Mouse (Mus musculus) thymus, adult 2 months (tissue): ENCODE measurements at regions not wholly inside any gene's neighbourhood (a gene's known extent, or its start where the extent isn't known, plus 50 kb on each side); places are given as distances from the start of the nearest gene placed in this dataset.

Experiments
- DNase-seq: peaks from one replicate; pipeline ENCODE4 v3.0.0; 2021
- H3K27ac ChIP-seq: fragments of 200-500 bp; 2 replicates; pipeline ENCODE4 v1.5.1; 2012; ENCODE audit warnings: low read length, control low read depth; ENCODE audit not compliant: control insufficient read depth, insufficient read depth
- H3K27me3 ChIP-seq: fragments of 200-500 bp; 2 replicates; pipeline ENCODE4 v1.6.1; 2012; ENCODE audit warnings: mild to moderate bottlenecking, low read length, moderate library complexity, mixed read lengths; ENCODE audit not compliant: control insufficient read depth, insufficient read depth
- H3K36me3 ChIP-seq: fragments of 200-500 bp; 2 replicates; pipeline ENCODE4 v1.6.1; 2012; ENCODE audit warnings: mild to moderate bottlenecking, low read length, moderate library complexity; ENCODE audit not compliant: control insufficient read depth, insufficient read depth
- H3K4me1 ChIP-seq: fragments of 200-500 bp; replicated peaks from 2 replicates; pipeline ENCODE4 v1.6.1; 2012; ENCODE audit warnings: low read length; ENCODE audit not compliant: control insufficient read depth, insufficient read depth
- H3K4me3 ChIP-seq: fragments of 200-500 bp; 2 replicates; pipeline ENCODE4 v1.5.1; 2012; ENCODE audit warnings: mild to moderate bottlenecking, low read length, control low read depth, moderate library complexity; ENCODE audit not compliant: control insufficient read depth, insufficient read depth
- CTCF ChIP-seq: fragments of 200-500 bp; IDR thresholded peaks from 2 replicates; pipeline ENCODE4 v1.5.1; 2012; ENCODE audit warnings: mild to moderate bottlenecking, control low read depth, low read length, moderate library complexity, borderline replicate concordance; ENCODE audit not compliant: control insufficient read depth, poor library complexity, insufficient read depth; ENCODE audit errors: extremely low read depth
- POLR2A ChIP-seq: fragments of 200-500 bp; IDR thresholded peaks from 2 replicates; pipeline ENCODE4 v1.6.1; 2012; ENCODE audit warnings: mild to moderate bottlenecking, low read length, control low read depth, moderate library complexity; ENCODE audit not compliant: control insufficient read depth, poor library complexity, insufficient read depth; ENCODE audit errors: extremely low read depth
- WGBS: fragments of 180-500 bp; shearing (Covaris S2); methylation state at CpG from one replicate; pipeline ENCODE4 v1.1.7; 2018; 5-methylcytosine and 5-hydroxymethylcytosine counted together

DNA sequence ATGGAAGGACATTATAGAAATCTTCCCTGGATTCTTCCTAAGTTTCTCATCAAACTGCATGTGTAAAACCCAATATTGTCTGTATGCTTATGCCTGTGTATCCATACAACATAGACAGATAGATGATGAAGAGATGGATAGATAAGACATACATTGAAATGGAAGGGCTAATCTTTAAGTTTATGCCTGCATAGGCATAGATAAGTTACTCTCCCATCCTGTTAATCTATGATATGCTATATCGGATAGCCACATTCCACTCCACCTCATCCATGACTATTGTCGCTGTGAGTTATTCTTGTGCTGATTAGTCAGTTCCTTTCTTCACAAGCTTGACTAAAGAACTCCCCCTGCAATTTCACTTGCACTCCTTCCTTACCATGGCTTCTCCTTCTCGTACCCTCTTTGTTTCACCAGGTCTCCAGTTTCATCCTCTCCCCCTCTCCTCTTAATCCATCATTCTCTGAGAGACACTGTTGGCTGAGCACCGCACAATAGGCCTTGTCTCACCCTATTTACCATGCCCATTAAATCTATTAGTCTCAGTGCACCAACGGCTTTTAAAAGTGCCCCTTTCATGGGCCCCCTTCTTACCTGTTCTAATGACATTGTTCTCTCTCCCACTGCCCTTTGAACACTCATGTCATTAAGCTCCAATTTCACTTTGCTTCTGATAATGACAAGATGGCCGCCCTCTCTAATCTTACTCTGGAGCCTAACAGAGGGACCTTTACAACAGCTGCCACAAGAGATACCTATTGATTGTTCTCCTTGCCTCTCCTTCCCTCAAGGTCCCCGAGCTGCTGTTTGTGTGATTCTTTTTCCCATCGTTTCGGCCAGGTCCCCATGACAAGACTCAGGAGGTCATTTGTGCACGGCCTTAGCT, 399.1 kb upstream of the Acvr2a start:
- no peaks in the 10 kb centered on the region for H3K27me3 ChIP-seq
- no peaks in the 10 kb centered on the region for H3K36me3 ChIP-seq
- DNase-seq = no peak
- no peak overlapping the region for H3K4me3 ChIP-seq
- peaks cover 7% of the 10 kb centered on the region for H3K4me1 ChIP-seq
- WGBS = 95% methylated on average over 10 of the region's 10 CpGs
- no peak overlapping the region for H3K27ac ChIP-seq
- no peak for TF ChIP-seq CTCF
- TF ChIP-seq POLR2A = no peak

GRCm38 (mm10) chr2:48416207-48416750, 397.6 kb upstream of the Acvr2a start:
- Histone ChIP-seq H3K36me3 (no peaks in the 10 kb centered on the region), H3K4me3 (no peak overlapping the region), H3K4me1 (peaks cover 9% of the 10 kb centered on the region), H3K27me3 (no peaks in the 10 kb centered on the region), H3K27ac (no peak overlapping the region)
- no peak for DNase-seq
- 97% methylated on average over 3 of the region's 3 CpGs for whole genome bisulfite sequencing
- TF ChIP-seq CTCF (no peak), POLR2A (no peak)

GRCm38 (mm10) chr2:48417000-48417596, 396.8 kb upstream of the Acvr2a start:
- DNase-seq = no peak
- no peak overlapping the region for H3K4me3 ChIP-seq
- WGBS = 96% methylated on average over 4 of the region's 4 CpGs
- TF ChIP-seq CTCF (no peak), POLR2A (no peak)
- H3K4me1 ChIP-seq = peaks cover 9% of the 10 kb centered on the region
- H3K36me3 ChIP-seq = no peaks in the 10 kb centered on the region
- no peak overlapping the region for H3K27ac ChIP-seq
- no peaks in the 10 kb centered on the region for H3K27me3 ChIP-seq

- Histone ChIP-seq H3K4me3 (no peak overlapping the region), H3K36me3 (no peaks in the 10 kb centered on the region), H3K4me1 (peaks cover 5% of the 10 kb centered on the region), H3K27ac (no peak overlapping the region), H3K27me3 (no peaks in the 10 kb centered on the region)
- no peak for TF ChIP-seq POLR2A
- TF ChIP-seq CTCF = no peak
- DNase-seq = no peak
- 92% methylated on average over 3 of the region's 3 CpGs for WGBS
These were observed 393.1 kb upstream of the Acvr2a start for GRCm38 (mm10) chr2:48420791-48421190.

DNA sequence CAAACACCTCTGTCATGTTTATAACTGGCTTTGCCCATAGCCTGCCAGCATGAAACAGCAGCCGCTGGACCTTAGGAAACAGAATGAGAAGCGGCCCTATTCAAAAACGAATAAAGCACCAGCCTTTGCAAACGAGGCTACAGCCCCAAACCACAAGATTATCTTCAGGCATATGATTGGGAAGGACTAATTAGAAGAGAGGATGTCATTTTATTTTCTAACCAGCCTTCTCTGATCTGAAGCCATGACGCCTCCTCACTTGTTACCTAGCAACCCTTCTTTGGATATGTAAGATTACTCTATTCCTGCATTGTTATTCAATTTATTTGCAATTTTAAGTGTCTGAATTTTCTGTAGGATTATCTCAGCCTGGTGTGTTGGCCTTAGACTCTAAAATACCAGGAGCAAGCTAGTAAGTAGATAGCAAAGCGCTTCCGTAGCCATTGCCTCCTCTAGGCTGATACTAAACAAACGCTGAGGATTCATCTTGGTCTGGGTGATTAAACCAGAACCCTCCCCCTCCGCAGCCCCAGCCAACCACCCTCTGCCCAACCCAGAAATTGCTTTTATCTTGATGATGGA, 390.0 kb upstream of the Acvr2a start:
- H3K4me1 ChIP-seq = peaks cover 5% of the 10 kb centered on the region
- no peak overlapping the region for H3K27ac ChIP-seq
- H3K36me3 ChIP-seq = no peaks in the 10 kb centered on the region
- H3K27me3 ChIP-seq = no peaks in the 10 kb centered on the region
- 87% methylated on average over 9 of the region's 9 CpGs for WGBS
- no peak overlapping the region for H3K4me3 ChIP-seq
- DNase-seq = no peak
- TF ChIP-seq CTCF = no peak
- TF ChIP-seq POLR2A = no peak

DNA sequence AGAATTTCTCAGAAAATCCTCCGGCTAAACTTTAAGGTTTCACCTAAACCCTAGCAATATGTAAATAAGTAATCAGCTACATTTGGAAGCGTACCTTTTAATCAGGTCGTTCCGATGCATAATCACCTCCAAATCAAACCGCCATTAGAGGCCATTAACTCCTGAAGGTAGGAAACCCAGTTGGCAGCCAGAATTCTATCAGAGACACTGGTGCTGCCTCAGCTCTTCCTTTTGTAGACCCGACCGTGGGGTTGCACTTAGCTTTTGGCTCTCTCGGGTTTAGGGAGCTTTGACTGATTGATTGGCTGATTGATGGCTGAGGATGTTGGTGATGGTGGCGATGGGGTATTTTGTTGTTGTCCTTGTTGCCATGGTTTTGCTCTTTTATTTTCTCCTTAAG, 389.3 kb upstream of the Acvr2a start:
- TF ChIP-seq POLR2A (no peak), CTCF (no peak)
- no peak for DNase-seq
- no peaks in the 10 kb centered on the region for H3K27me3 ChIP-seq
- no peaks in the 10 kb centered on the region for H3K36me3 ChIP-seq
- peaks cover 5% of the 10 kb centered on the region for H3K4me1 ChIP-seq
- WGBS = 90% methylated on average over 9 of the region's 9 CpGs
- no peak overlapping the region for H3K4me3 ChIP-seq
- no peak overlapping the region for H3K27ac ChIP-seq
